Mouse (Mus musculus) limb, embryonic 10.5 days (tissue): ENCODE results near the gene Ppp1r12b. TPM values are rescaled to one million over a fixed set of nuclear protein-coding genes. Genes with fewer than 3 reads are reported as not detected.

Experiments
- DNase-seq: peaks from one replicate; pipeline ENCODE4 v3.0.0-alpha.2; 2017; ENCODE audit warnings: low spot score
- H3K27ac ChIP-seq: fragments of 300-500 bp; sonication (generic); 2 replicates; pipeline ENCODE4 v1.5.1; 2016; ENCODE audit warnings: mild to moderate bottlenecking
- H3K27me3 ChIP-seq: fragments of 300-500 bp; sonication (generic); 2 replicates; pipeline ENCODE4 v1.6.1; 2016; ENCODE audit warnings: low read depth, mild to moderate bottlenecking; ENCODE audit not compliant: poor library complexity, severe bottlenecking
- H3K36me3 ChIP-seq: fragments of 300-500 bp; sonication (generic); 2 replicates; pipeline ENCODE4 v1.6.1; 2016; ENCODE audit warnings: mild to moderate bottlenecking, moderate library complexity
- H3K4me1 ChIP-seq: fragments of 300-500 bp; sonication (generic); 2 replicates; pipeline ENCODE4 v1.6.1; 2016
- H3K4me3 ChIP-seq: fragments of 300-500 bp; sonication (generic); 2 replicates; pipeline ENCODE4 v1.5.1; 2016; ENCODE audit warnings: mild to moderate bottlenecking, moderate library complexity
- H3K9me3 ChIP-seq: fragments of 300-500 bp; sonication (generic); replicated peaks from 2 replicates; pipeline ENCODE4 v1.6.1; 2016; ENCODE audit warnings: mild to moderate bottlenecking
- WGBS: fragments of 180-500 bp; shearing (Covaris S2); methylation state at CpG from one replicate; pipeline ENCODE4 v1.1.7; 2016; 5-methylcytosine and 5-hydroxymethylcytosine counted together
- polyA plus RNA-seq: library from polyadenylated mRNA; unstranded; fragments of >200 nt; fragmentation: Nextera tagmentation; extraction: Ambion mirVana; gene quantifications from 2 replicates; pipeline ENCODE4 v1.2.1, GENCODE M21; 2016

Gene Ppp1r12b
- polyA plus RNA-seq, 1 experiment from 2014 or later: 5.5 TPM

- whole genome bisulfite sequencing: 91% methylated on average over 7 of the region's 7 CpGs
- Histone ChIP-seq H3K36me3 (peaks cover 3% of the 10 kb centered on the region; the same call in 1 of the 2 replicates), H3K4me3 (no peak overlapping the region), H3K27me3 (no peaks in the 10 kb centered on the region), H3K27ac (no peak overlapping the region), H3K4me1 (no peaks in the 10 kb centered on the region), H3K9me3 (no peaks in the 10 kb centered on the region)
- no peak for DNase-seq
Measured at GRCm38 (mm10) chr1:134761534-134761933, 194.2 kb downstream of the Ppp1r12b start.

- Histone ChIP-seq H3K4me3 (no peak overlapping the region), H3K9me3 (no peaks in the 10 kb centered on the region), H3K4me1 (peaks cover 9% of the 10 kb centered on the region; the same call in 1 of the 2 replicates), H3K27ac (no peak overlapping the region), H3K27me3 (no peaks in the 10 kb centered on the region), H3K36me3 (peaks cover 3% of the 10 kb centered on the region; the same call in 1 of the 2 replicates)
- no peak for DNase-seq
- WGBS: 80% methylated on average over 5 of the region's 5 CpGs
Measured at GRCm38 (mm10) chr1:134760642-134761041, 195.1 kb downstream of the Ppp1r12b start.

- Histone ChIP-seq H3K4me1 (peaks cover 11% of the 10 kb centered on the region), H3K4me3 (no peak overlapping the region), H3K27ac (no peak overlapping the region), H3K36me3 (peaks cover 3% of the 10 kb centered on the region; the same call in 1 of the 2 replicates), H3K9me3 (no peaks in the 10 kb centered on the region), H3K27me3 (no peaks in the 10 kb centered on the region)
- 94% methylated on average over 6 of the region's 6 CpGs for WGBS
- no peak for DNase-seq
Measured at GRCm38 (mm10) chr1:134759133-134759532, 196.6 kb downstream of the Ppp1r12b start.

- Histone ChIP-seq H3K27ac (peak overlapping the region; percentile 50; the same call in 1 of the 2 replicates), H3K27me3 (no peaks in the 10 kb centered on the region), H3K4me1 (peaks cover 16% of the 10 kb centered on the region), H3K36me3 (peaks cover 3% of the 10 kb centered on the region; the same call in 1 of the 2 replicates), H3K4me3 (no peak overlapping the region), H3K9me3 (no peaks in the 10 kb centered on the region)
- DNase-seq: no peak
- WGBS: 87% methylated on average over 3 of the region's 3 CpGs
Measured at GRCm38 (mm10) chr1:134757230-134757629, 198.5 kb downstream of the Ppp1r12b start.

- Histone ChIP-seq H3K4me1 (peaks cover 16% of the 10 kb centered on the region), H3K4me3 (no peak overlapping the region), H3K9me3 (no peaks in the 10 kb centered on the region), H3K27me3 (no peaks in the 10 kb centered on the region), H3K27ac (0 out of 2 replicates have a peak overlapping the region, but pooled peaks have one; percentile 1), H3K36me3 (peaks cover 3% of the 10 kb centered on the region; the same call in 1 of the 2 replicates)
- DNase-seq: no peak
- 81% methylated on average over 10 of the region's 10 CpGs for WGBS
Measured at GRCm38 (mm10) chr1:134756190-134756873, 199.4 kb downstream of the Ppp1r12b start.

- 75% methylated on average over 13 of the region's 13 CpGs for whole genome bisulfite sequencing
- Histone ChIP-seq H3K27ac (no peak overlapping the region), H3K27me3 (no peaks in the 10 kb centered on the region), H3K36me3 (peaks cover 3% of the 10 kb centered on the region; the same call in 1 of the 2 replicates), H3K9me3 (no peaks in the 10 kb centered on the region), H3K4me1 (peaks cover 16% of the 10 kb centered on the region), H3K4me3 (no peak overlapping the region)
- no peak for DNase-seq
Measured at GRCm38 (mm10) chr1:134755548-134756189, 200.1 kb downstream of the Ppp1r12b start.

GRCm38 (mm10) chr1:134754818-134755217 lies 200.9 kb downstream of the Ppp1r12b start:
- DNase-seq: no peak
- Histone ChIP-seq H3K27ac (no peak overlapping the region), H3K4me1 (peaks cover 16% of the 10 kb centered on the region), H3K4me3 (no peak overlapping the region), H3K36me3 (no peaks in the 10 kb centered on the region), H3K9me3 (no peaks in the 10 kb centered on the region), H3K27me3 (no peaks in the 10 kb centered on the region)
- 87% methylated on average over 10 of the region's 10 CpGs for WGBS

GRCm38 (mm10) chr1:134753751-134754630 lies 201.8 kb downstream of the Ppp1r12b start:
- no peaks in the 10 kb centered on the region for H3K27me3 ChIP-seq
- H3K27ac ChIP-seq: peak overlapping the region; percentile 7; the same call in 1 of the 2 replicates
- H3K9me3 ChIP-seq: no peaks in the 10 kb centered on the region
- WGBS: 82% methylated on average over 13 of the region's 13 CpGs
- H3K4me3 ChIP-seq: no peak overlapping the region
- no peaks in the 10 kb centered on the region for H3K36me3 ChIP-seq
- peaks cover 16% of the 10 kb centered on the region for H3K4me1 ChIP-seq
- DNase-seq: no peak

- peaks cover 20% of the 10 kb centered on the region for H3K4me1 ChIP-seq
- H3K9me3 ChIP-seq: no peaks in the 10 kb centered on the region
- 83% methylated on average over 5 of the region's 5 CpGs for WGBS
- DNase-seq: no peak
- no peaks in the 10 kb centered on the region for H3K36me3 ChIP-seq
- no peak overlapping the region for H3K27ac ChIP-seq
- no peak overlapping the region for H3K4me3 ChIP-seq
- no peaks in the 10 kb centered on the region for H3K27me3 ChIP-seq
Measured at GRCm38 (mm10) chr1:134752447-134752846, 203.3 kb downstream of the Ppp1r12b start.

- 88% methylated on average over 7 of the region's 7 CpGs for WGBS
- H3K9me3 ChIP-seq: no peaks in the 10 kb centered on the region
- H3K4me3 ChIP-seq: no peak overlapping the region
- 0 out of 2 replicates have a peak, but pooled peaks cover 5% of the 10 kb centered on the region for H3K27me3 ChIP-seq
- H3K36me3 ChIP-seq: no peaks in the 10 kb centered on the region
- H3K27ac ChIP-seq: no peak overlapping the region
- peaks cover 15% of the 10 kb centered on the region for H3K4me1 ChIP-seq
- no peak for DNase-seq
Measured at GRCm38 (mm10) chr1:134749889-134750288, 205.9 kb downstream of the Ppp1r12b start.

- peaks cover 7% of the 10 kb centered on the region for H3K4me1 ChIP-seq
- H3K9me3 ChIP-seq: no peaks in the 10 kb centered on the region
- WGBS: 15% methylated on average over 23 of the region's 23 CpGs
- H3K27ac ChIP-seq: no peak overlapping the region
- peak; percentile 50 for DNase-seq
- no peaks in the 10 kb centered on the region for H3K36me3 ChIP-seq
- 0 out of 2 replicates have a peak, but pooled peaks cover 5% of the 10 kb centered on the region for H3K27me3 ChIP-seq
- peak overlapping the region; percentile 26; the same call in 1 of the 2 replicates for H3K4me3 ChIP-seq
Measured at GRCm38 (mm10) chr1:134747236-134748174, 208.2 kb downstream of the Ppp1r12b start.

GRCm38 (mm10) chr1:134745648-134746047 lies 210.1 kb downstream of the Ppp1r12b start:
- Histone ChIP-seq H3K4me3 (no peak overlapping the region), H3K4me1 (peaks cover 7% of the 10 kb centered on the region), H3K9me3 (no peaks in the 10 kb centered on the region), H3K36me3 (no peaks in the 10 kb centered on the region), H3K27ac (no peak overlapping the region), H3K27me3 (0 out of 2 replicates have a peak, but pooled peaks cover 5% of the 10 kb centered on the region)
- whole genome bisulfite sequencing: 56% methylated on average over 6 of the region's 6 CpGs
- peak; percentile 47 for DNase-seq
